Mouse (Mus musculus) midbrain, embryonic 10.5 days (tissue): Measurements from ENCODE around the gene Sh2d5. TPM values are rescaled to one million over a fixed set of nuclear protein-coding genes. Genes with fewer than 3 reads are reported as not detected.

Source experiments
- DNase-seq: peaks from one replicate; pipeline ENCODE4 v3.0.0-alpha.2; 2017; ENCODE audit warnings: low spot score
- H3K27ac ChIP-seq: fragments of 300-500 bp; sonication (generic); replicated peaks from 2 replicates; pipeline ENCODE4 v1.5.1; 2016; ENCODE audit warnings: mild to moderate bottlenecking
- H3K27me3 ChIP-seq: fragments of 300-500 bp; sonication (generic); 2 replicates; pipeline ENCODE4 v1.6.1; 2016; ENCODE audit warnings: low read depth, mild to moderate bottlenecking; ENCODE audit not compliant: poor library complexity, severe bottlenecking
- H3K36me3 ChIP-seq: fragments of 300-500 bp; sonication (generic); 2 replicates; pipeline ENCODE4 v1.6.1; 2016; ENCODE audit warnings: mild to moderate bottlenecking, moderate library complexity
- H3K4me1 ChIP-seq: fragments of 300-500 bp; sonication (generic); 2 replicates; pipeline ENCODE4 v1.6.1; 2016
- H3K4me3 ChIP-seq: fragments of 300-500 bp; sonication (generic); 2 replicates; pipeline ENCODE4 v1.5.1; 2016; ENCODE audit warnings: mild to moderate bottlenecking, moderate library complexity
- H3K9me3 ChIP-seq: fragments of 300-500 bp; sonication (generic); replicated peaks from 2 replicates; pipeline ENCODE4 v1.6.1; 2016; ENCODE audit warnings: mild to moderate bottlenecking
- WGBS: fragments of 180-500 bp; shearing (Covaris S2); methylation state at CpG from one replicate; pipeline ENCODE4 v1.1.7; 2016; 5-methylcytosine and 5-hydroxymethylcytosine counted together
- polyA plus RNA-seq: library from polyadenylated mRNA; unstranded; fragments of >200 nt; fragmentation: Nextera tagmentation; extraction: Ambion mirVana; gene quantifications from 2 replicates; pipeline ENCODE4 v1.2.1, GENCODE M21; 2016

The Sh2d5 gene
- polyA plus RNA-seq, 1 experiment from 2014 or later = 0.83 TPM

GRCm38 (mm10) chr4:138272011-138272997 lies 22.1 kb downstream of the Sh2d5 start:
- Histone ChIP-seq H3K4me3 (no peak overlapping the region), H3K4me1 (peaks cover 4% of the 10 kb centered on the region; the same call in 1 of the 2 replicates), H3K36me3 (no peaks in the 10 kb centered on the region), H3K9me3 (no peaks in the 10 kb centered on the region; the same call in 1 of the 2 replicates), H3K27me3 (no peaks in the 10 kb centered on the region), H3K27ac (no peak overlapping the region)
- WGBS = 78% methylated on average over 14 of the region's 14 CpGs
- DNase-seq = no peak

DNA sequence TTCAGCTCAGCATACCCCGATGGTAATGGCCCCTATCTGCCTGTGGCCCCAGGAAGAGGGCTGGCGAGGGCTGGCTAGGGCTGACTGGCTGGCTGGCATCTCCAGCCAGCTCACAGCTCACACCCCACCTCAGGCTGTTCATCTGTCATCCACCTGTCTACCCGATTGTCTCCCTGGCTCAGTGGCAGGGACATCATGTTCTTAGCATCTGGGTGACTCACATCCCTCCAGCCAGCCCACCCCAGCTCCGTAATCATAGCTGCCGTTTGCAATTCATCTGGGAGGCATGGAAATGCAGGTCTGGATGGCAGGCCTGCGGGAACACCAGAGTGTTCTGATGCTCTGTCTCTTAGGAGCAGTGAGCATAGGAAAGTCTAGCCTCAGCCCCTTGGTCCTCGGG lies 28.1 kb downstream of the Sh2d5 start:
- Histone ChIP-seq H3K36me3 (no peaks in the 10 kb centered on the region), H3K27ac (no peak overlapping the region), H3K4me1 (no peaks in the 10 kb centered on the region), H3K27me3 (no peaks in the 10 kb centered on the region), H3K9me3 (no peaks in the 10 kb centered on the region), H3K4me3 (no peak overlapping the region)
- no peak for DNase-seq
- WGBS = 84% methylated on average over 7 of the region's 7 CpGs

DNA sequence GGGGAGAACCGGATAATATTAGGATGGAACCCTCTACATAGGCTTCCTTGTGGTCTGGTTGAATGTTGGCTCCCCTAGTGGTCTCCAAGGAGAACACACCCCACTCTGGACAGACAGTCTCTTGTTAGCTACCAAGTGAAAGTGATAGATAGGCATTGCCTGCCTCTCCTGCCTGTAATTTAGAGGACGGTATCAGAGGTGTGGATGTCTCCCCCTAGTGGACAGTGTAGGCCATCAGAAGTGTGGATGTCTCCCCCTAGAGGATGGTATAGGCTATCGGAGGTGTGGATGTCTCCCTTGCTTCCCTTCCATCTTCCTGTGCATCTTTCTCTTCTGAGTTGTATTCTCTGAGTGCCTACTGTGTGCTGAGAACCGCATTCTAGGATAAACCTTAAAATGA lies 32.6 kb downstream of the Sh2d5 start:
- WGBS = 22% methylated on average over 4 of the region's 4 CpGs
- Histone ChIP-seq H3K9me3 (no peaks in the 10 kb centered on the region; the same call in 1 of the 2 replicates), H3K27ac (no peak overlapping the region), H3K4me3 (no peak overlapping the region), H3K27me3 (no peaks in the 10 kb centered on the region), H3K36me3 (no peaks in the 10 kb centered on the region), H3K4me1 (no peaks in the 10 kb centered on the region)
- peak; percentile 67 for DNase-seq

DNA sequence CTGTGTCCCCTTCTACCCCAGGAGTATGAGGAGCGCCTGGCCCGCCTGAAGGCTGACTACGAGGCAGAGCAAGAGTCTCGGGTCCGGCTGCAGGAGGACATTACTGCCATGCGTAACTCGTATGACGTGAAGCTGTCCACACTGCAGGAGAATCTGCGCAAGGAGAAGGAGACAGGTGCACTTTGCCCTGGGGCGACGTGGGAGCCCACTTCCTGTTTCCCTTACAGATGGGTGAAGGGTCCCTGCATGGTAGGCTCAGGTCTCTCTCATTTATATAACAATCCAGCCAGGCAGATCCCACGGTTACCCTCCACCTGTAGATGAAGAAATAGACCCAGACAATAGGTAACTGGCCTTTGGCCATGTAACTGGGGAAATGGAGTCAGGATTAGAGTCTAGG lies 36.2 kb downstream of the Sh2d5 start:
- no peaks in the 10 kb centered on the region for H3K27me3 ChIP-seq
- no peaks in the 10 kb centered on the region; the same call in 1 of the 2 replicates for H3K9me3 ChIP-seq
- H3K4me3 ChIP-seq = no peak overlapping the region
- no peaks in the 10 kb centered on the region for H3K36me3 ChIP-seq
- no peak for DNase-seq
- WGBS = 91% methylated on average over 12 of the region's 12 CpGs
- no peak overlapping the region for H3K27ac ChIP-seq
- no peaks in the 10 kb centered on the region for H3K4me1 ChIP-seq

GRCm38 (mm10) chr4:138288691-138289090 lies 38.5 kb downstream of the Sh2d5 start:
- Histone ChIP-seq H3K9me3 (no peaks in the 10 kb centered on the region; the same call in 1 of the 2 replicates), H3K27me3 (no peaks in the 10 kb centered on the region), H3K4me1 (0 out of 2 replicates have a peak, but pooled peaks cover under 1% of the 10 kb centered on the region), H3K27ac (no peak overlapping the region), H3K36me3 (no peaks in the 10 kb centered on the region), H3K4me3 (no peak overlapping the region)
- 90% methylated on average over 7 of the region's 7 CpGs for WGBS
- no peak for DNase-seq

- Histone ChIP-seq H3K27ac (no peak overlapping the region), H3K9me3 (no peaks in the 10 kb centered on the region), H3K4me1 (0 out of 2 replicates have a peak, but pooled peaks cover 3% of the 10 kb centered on the region), H3K4me3 (no peak overlapping the region), H3K27me3 (no peaks in the 10 kb centered on the region), H3K36me3 (no peaks in the 10 kb centered on the region)
- DNase-seq = no peak
- WGBS = 93% methylated on average over 13 of the region's 13 CpGs
These were observed 41.8 kb downstream of the Sh2d5 start for GRCm38 (mm10) chr4:138292028-138292427.

GRCm38 (mm10) chr4:138293261-138293948 lies 43.2 kb downstream of the Sh2d5 start:
- H3K4me1 ChIP-seq = 0 out of 2 replicates have a peak, but pooled peaks cover 3% of the 10 kb centered on the region
- no peak overlapping the region for H3K27ac ChIP-seq
- no peak overlapping the region for H3K4me3 ChIP-seq
- no peak for DNase-seq
- no peaks in the 10 kb centered on the region for H3K9me3 ChIP-seq
- WGBS = 88% methylated on average over 18 of the region's 18 CpGs
- H3K27me3 ChIP-seq = no peaks in the 10 kb centered on the region
- no peaks in the 10 kb centered on the region for H3K36me3 ChIP-seq

GRCm38 (mm10) chr4:138293949-138294550 lies 43.8 kb downstream of the Sh2d5 start:
- H3K36me3 ChIP-seq = no peaks in the 10 kb centered on the region
- DNase-seq = no peak
- 84% methylated on average over 11 of the region's 14 CpGs for WGBS
- H3K27me3 ChIP-seq = no peaks in the 10 kb centered on the region
- H3K4me3 ChIP-seq = no peak overlapping the region
- 0 out of 2 replicates have a peak, but pooled peaks cover 3% of the 10 kb centered on the region for H3K4me1 ChIP-seq
- H3K9me3 ChIP-seq = no peaks in the 10 kb centered on the region
- H3K27ac ChIP-seq = no peak overlapping the region

- Histone ChIP-seq H3K4me3 (no peak overlapping the region), H3K27me3 (no peaks in the 10 kb centered on the region), H3K27ac (no peak overlapping the region), H3K4me1 (peaks cover 32% of the 10 kb centered on the region), H3K9me3 (no peaks in the 10 kb centered on the region), H3K36me3 (peaks cover under 1% of the 10 kb centered on the region; the same call in 1 of the 2 replicates)
- 87% methylated on average over 10 of the region's 10 CpGs for WGBS
- DNase-seq = no peak
These were observed 51.1 kb downstream of the Sh2d5 start for GRCm38 (mm10) chr4:138301271-138301780.

- Histone ChIP-seq H3K27me3 (no peaks in the 10 kb centered on the region), H3K4me3 (peak overlapping the region; percentile 99), H3K9me3 (no peaks in the 10 kb centered on the region), H3K27ac (no peak overlapping the region; the same call in 1 of the 2 replicates), H3K4me1 (peaks cover 32% of the 10 kb centered on the region), H3K36me3 (peaks cover 17% of the 10 kb centered on the region)
- WGBS = 92% methylated on average over 3 of the region's 3 CpGs
- DNase-seq = no peak
These were observed 52.8 kb downstream of the Sh2d5 start for GRCm38 (mm10) chr4:138303011-138303410.

GRCm38 (mm10) chr4:138303742-138304141 lies 53.5 kb downstream of the Sh2d5 start:
- H3K27ac ChIP-seq = peak overlapping the region; percentile 94
- peak overlapping the region; percentile 99 for H3K4me3 ChIP-seq
- peaks cover 24% of the 10 kb centered on the region for H3K36me3 ChIP-seq
- H3K4me1 ChIP-seq = peaks cover 32% of the 10 kb centered on the region
- no peaks in the 10 kb centered on the region for H3K9me3 ChIP-seq
- no peaks in the 10 kb centered on the region for H3K27me3 ChIP-seq
- DNase-seq = no peak
- 22% methylated on average over 18 of the region's 18 CpGs for WGBS
